Mouse (Mus musculus): ENCODE results near the gene Zfp385b.

Zfp385b gene

DNA sequence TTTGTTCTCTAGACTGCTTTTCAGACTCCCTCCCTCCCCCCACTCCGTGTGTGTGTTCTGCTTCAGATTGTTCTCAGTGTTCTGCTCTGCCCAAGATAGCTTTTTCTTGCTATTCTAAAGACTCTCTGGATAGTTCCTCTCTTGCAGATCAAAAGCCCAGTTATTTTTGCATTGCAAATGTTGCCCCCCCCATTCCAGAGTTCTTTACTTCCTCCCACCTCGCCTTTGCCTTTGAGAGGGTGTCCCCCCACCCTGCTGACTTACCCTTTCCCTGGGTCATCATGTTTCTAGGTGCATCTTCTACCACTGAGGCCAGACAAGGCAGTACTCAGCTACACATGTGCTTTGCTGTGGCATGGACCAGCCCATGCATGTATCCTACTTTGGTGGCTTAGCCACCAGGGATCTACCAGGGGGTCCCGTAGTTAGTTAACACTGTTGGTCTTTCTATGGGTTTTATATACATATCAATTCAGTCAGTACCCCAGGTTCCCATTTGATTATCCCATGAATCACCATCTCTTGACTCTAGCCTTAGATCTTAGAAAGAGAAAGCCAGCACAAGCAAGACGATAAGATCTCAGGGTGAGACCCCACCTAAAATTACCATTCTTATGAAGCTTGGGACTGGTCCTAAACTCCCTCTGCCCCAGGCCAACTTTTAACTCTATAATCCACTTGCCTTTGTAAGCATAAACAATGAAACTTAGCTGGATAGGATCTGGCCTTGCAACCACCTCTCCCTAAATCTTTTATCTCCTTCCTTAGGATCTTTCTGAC lies 232.7 kb downstream of the Zfp385b start:
- no peak for DNase-seq

- no peak for DNase-seq
Measured at GRCm38 (mm10) chr2:77583586-77583985, 235.9 kb downstream of the Zfp385b start.

DNA sequence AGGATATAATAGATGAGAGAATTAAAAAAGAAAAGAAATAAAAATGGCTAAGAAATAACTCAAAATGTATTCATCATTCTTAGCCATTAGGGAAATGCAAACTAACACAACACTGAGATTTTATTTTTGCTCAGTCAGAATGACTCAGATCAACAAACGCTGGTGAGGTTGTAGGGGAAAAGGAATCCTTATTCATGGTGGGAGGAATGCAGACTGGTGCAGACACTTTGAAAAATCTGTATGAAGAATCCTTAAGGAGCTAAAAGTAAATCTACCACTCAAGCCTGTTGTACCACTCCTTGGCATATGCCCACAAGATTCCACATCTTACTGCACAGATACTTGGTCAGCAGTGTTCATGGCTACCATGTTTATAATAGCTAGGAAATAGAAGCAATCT lies 242.9 kb downstream of the Zfp385b start:
- DNase-seq: no peak

DNA sequence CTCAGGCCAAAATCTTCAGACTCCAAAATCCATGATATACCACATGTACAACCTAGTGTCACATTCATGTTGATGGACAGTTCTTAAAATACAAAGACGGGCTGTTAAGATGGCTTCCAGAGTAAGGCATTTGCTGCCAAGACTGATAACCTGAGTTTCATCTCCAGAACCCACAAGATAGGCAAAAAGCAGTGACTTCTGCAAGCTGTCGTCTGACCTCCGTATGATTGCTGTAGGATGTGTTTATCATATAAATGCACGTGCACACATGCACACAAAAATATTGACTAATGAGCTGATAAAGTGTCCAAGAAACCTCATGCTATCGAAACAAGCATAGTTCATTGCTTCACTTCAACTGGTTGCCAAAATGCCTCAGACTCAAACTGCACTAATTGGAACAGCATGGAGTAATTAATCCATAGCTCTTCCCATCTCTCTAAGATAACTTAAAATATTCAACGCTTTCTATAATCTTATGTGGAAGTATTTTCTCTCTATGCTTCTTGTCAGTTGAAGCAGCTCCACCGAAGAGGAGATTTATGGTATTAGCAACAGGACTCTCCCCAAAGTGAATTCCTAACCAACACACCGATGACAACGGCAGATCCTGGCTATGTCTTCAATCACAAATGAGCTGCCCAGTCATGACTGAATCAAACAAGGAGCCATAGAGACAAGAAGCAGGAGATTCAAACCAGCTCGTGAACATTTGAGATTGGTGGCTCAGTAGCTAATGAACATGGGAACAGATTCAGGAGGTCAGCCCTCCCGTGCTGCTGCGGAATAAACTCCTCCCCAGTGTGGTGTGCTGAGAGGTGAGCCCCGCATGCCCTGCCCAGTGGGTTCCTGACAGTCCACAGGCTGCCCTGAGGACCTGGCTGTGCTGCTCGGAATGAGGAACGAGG lies 251.7 kb downstream of the Zfp385b start:
- DNase-seq: no peak

DNA sequence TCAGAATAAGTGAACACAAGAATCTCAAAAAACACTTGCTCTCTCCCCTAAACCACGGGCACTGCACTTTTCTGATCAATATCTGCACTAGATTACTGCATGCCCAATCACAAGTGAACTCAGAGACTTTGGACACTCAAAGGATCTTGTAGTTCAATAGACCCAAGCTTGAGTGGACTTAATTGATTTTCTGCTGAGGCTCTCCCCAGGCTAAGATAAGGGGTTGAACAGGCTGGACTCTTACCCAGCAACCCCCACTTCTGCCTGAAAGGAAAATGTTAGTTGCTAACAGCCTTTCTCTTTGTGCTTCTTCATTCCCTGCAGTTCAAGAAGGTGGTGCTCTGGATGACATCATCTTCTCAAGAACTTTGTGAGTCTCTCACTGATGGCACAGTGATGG lies 255.7 kb downstream of the Zfp385b start:
- no peak for DNase-seq

DNA sequence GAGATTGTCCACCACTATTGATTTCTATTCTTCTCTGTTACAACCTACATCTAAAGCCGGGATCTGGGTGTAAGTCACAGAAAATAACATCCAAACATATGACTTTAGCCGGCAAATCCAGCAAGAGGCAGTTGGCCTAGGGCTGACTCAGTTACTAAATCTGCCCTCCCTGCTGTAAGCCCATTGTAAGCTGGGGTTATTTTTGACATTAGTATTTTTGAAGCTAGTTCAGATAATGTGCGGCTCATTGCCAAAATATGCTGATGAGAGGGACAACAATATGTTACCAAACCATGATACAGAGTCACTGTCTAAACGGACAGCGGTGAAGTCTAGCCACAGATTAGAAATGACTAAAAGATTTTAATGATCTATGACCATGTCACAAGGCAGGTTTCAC lies 257.5 kb downstream of the Zfp385b start:
- DNase-seq: no peak

- no peak for DNase-seq
Measured at GRCm38 (mm10) chr2:77556938-77557337, 262.5 kb downstream of the Zfp385b start.

- DNase-seq: no peak
Measured at GRCm38 (mm10) chr2:77555980-77556379, 263.5 kb downstream of the Zfp385b start.

DNA sequence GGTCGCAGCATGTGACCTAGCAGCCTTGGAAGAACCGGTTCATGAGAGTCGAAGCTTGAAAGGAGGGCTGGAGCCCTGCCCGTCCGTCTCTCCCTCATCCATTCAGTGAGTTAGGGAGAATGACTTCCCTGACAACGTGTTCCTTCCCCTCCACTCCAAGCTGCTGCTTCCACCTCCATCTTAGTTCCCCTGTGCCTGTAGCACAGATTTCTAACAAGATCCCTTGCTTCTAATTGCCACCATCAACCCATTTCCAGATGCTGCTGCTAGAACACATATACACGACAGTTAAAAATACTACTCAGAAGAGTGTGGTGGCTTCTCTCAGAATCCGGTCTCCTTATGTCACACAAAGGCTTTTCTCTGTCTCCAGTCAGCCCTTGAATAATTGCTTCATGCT lies 266.8 kb downstream of the Zfp385b start:
- no peak for DNase-seq

- no peak for DNase-seq
Measured at GRCm38 (mm10) chr2:77543388-77543787, 276.1 kb downstream of the Zfp385b start.

DNA sequence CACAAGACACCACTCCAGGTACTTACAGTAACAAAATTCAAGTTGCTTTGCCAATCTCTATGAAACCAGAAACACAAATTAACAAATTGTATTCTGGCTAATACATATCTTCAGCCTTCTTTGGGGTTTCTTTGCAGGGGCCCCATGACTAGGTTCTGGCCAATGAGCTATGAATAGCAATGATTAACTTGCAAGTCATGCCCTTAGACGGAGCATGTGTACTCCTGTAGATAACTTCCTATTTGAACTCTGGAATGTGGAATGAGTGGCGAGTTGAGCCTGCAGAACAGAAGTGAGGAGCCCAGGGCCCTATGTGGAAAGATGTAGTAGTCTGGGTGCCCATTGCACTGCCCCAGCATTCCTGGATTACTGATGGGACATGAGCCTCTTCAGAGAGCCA lies 276.8 kb downstream of the Zfp385b start:
- no peak for DNase-seq

- no peak for DNase-seq
Measured at GRCm38 (mm10) chr2:77541681-77542080, 277.8 kb downstream of the Zfp385b start.

GRCm38 (mm10) chr2:77540860-77541259 lies 278.6 kb downstream of the Zfp385b start:
- DNase-seq: peak in 1 of 2 experiments; percentile 21

GRCm38 (mm10) chr2:77536556-77536955 lies 282.9 kb downstream of the Zfp385b start:
- no peak for DNase-seq

- no peak for DNase-seq
Measured at GRCm38 (mm10) chr2:77528079-77528752, 291.2 kb downstream of the Zfp385b start.

GRCm38 (mm10) chr2:77527616-77528015 lies 291.8 kb downstream of the Zfp385b start:
- no peak for DNase-seq

DNA sequence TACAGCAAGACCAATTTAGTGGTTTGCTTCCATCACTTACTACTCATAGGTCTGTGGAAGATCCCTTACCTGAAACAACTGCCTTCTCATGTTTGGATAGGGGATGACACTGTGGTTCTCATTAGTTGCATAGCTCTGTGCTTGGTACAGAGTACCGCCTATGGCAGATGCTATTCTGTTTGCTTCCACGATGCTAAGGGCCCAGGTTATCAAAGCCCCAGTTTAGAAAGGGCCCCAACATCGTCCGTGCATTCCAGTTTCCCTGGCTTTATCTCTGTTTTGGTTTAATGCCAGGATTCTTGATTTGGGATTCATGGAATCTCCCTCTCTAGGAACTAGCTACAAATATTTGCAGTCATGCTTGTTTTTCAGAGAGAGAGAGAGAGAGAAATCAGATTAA lies 292.6 kb downstream of the Zfp385b start:
- no peak for DNase-seq

DNA sequence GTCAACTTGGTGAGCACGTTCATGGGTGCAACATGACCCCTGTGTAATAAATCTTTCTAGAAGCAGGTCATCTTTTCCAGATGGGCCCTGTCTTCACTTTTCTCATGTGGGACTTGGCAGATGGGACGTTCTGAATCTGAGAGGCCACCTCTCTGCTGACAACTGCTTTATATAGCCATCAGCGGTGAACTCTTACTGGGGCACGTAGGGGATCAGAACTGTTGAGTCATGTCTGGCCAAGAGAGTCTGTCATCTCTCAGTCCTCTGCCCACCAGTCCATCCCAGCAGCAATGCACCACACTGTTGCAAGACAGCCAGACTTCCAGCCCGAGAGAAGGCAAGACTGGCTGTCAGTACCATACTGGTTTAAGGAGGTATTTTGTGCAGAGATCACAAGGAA lies 293.1 kb downstream of the Zfp385b start:
- no peak for DNase-seq

GRCm38 (mm10) chr2:77522223-77522622 lies 297.2 kb downstream of the Zfp385b start:
- DNase-seq: no peak

GRCm38 (mm10) chr2:77519341-77519740 lies 300.1 kb downstream of the Zfp385b start:
- no peak for DNase-seq

DNA sequence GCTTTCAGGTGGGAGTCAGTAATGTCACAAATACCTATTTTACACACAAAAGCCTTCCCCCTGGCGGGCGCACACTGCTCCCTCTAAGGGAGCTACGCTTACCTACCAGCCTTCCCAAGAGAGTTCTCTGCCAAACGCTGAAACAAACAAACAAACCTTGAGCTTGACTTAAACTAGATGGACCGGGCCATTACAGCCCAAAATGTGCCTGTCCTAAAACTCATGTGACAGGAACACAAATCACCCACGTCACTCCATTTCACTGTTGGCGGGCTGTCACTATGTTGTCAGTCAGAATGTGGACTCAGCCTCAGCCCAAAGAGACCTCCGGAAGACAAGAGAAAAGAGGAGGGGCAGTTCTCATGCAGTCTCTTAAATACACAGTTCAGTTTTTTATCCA lies 300.7 kb downstream of the Zfp385b start:
- no peak for DNase-seq

DNA sequence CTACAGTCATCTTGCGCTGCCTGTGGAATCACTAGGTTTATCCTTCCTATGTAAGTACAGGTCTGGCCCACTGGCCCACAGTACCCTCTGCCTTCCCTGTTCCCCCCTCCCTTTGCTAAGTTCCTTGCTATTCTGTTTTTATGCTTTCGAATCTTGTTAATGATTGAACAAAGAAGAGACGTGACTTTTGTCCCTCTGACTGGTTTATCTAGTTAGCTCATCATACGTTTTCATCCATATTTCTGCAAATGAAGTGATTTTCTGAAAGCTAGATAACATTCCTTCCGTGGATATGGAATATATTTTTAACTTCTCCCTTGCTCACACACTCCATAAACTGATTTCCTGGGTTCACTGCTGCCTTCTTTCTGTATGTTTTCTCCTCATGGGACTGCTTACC lies 302.8 kb downstream of the Zfp385b start:
- DNase-seq: no peak

GRCm38 (mm10) chr2:77515654-77516053 lies 303.8 kb downstream of the Zfp385b start:
- no peak for DNase-seq
